Mouse (Mus musculus): ENCODE data around the gene Ovol2.
"Not testable (repeated sequence)": the region's sequence is repeated elsewhere in the genome, so short reads cannot be mapped to it uniquely, and the experiment has no call there.

Gene Ovol2

GRCm38 (mm10) chr2:144331401-144332302 is at the start of gene Ovol2:
TSS of gene Ovol2 (minus strand) at chr2:144332146.
- DNase-seq (ENCODE audit: extremely low spot score), result peak; percentile 42

DNA sequence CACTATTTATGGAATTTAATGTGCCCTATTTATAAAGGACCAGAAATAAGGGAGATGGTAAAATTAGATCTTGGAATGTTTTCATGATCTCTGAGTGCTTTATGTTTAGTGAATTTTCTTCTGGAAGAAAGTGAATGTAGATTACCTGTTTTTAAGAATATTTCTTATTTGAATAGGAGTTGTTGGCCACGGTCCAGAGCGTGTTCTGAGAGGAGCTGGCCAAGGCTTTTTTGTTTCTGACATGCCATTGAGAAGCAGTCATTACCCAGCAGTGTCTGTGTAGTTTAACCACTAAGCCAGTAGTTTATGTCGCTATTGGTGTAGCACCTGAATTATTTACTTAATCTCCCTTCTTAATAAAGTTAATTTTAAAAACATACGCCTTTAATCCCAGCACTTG is 49.8 kb upstream of the Ovol2 start:
- no peak for DNase-seq (ENCODE audit: extremely low spot score)

GRCm38 (mm10) chr2:144381293-144381692 is 49.3 kb upstream of the Ovol2 start:
- DNase-seq (ENCODE audit: extremely low spot score), result no peak

GRCm38 (mm10) chr2:144375063-144375703 is 43.2 kb upstream of the Ovol2 start:
- no peak for DNase-seq (ENCODE audit: extremely low spot score)

- DNase-seq (ENCODE audit: extremely low spot score), result no peak
Observed at GRCm38 (mm10) chr2:144373063-144373462, 41.1 kb upstream of the Ovol2 start.

DNA sequence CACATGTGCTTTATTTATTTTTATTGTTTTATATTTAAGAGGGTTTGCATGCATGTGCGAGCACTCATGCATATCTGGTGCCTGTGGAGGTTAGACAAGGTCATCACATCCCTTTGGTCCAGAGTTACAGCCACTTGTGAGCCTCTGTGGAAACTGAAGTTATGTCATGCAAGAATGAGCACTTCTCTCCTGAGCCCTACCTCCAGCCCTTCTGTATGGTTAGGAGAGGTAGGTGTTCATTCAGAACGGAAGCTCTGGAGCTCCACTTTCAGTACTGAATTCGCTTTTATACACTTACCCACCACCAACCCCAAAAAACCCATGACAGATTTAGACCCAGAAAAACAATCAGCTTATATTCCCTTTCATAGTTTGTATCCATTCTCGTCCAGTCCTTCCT is 39.6 kb upstream of the Ovol2 start:
- no peak for DNase-seq (ENCODE audit: extremely low spot score)

DNA sequence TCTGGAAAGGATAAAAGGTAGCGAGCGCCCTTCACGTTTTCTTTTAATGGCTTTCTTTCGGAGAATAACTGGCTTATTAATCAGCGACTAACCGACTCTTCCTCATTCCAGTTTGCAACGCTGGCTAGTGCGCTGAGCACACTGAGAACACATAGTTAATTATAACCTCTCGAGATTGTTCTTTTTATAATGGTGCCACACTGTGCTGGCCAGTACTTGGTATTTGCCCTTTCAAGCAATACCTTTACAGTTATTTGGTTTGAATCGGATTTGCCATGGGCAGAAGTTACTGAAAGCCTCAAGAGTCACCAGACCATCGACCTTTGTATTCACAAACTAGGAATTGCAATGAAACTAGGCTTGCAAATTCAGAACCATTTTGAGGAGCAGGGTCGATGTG is 37.6 kb upstream of the Ovol2 start:
- DNase-seq (ENCODE audit: extremely low spot score), result peak; percentile 33

GRCm38 (mm10) chr2:144369020-144369421 is 37.1 kb upstream of the Ovol2 start:
- DNase-seq (ENCODE audit: extremely low spot score), result no peak

DNA sequence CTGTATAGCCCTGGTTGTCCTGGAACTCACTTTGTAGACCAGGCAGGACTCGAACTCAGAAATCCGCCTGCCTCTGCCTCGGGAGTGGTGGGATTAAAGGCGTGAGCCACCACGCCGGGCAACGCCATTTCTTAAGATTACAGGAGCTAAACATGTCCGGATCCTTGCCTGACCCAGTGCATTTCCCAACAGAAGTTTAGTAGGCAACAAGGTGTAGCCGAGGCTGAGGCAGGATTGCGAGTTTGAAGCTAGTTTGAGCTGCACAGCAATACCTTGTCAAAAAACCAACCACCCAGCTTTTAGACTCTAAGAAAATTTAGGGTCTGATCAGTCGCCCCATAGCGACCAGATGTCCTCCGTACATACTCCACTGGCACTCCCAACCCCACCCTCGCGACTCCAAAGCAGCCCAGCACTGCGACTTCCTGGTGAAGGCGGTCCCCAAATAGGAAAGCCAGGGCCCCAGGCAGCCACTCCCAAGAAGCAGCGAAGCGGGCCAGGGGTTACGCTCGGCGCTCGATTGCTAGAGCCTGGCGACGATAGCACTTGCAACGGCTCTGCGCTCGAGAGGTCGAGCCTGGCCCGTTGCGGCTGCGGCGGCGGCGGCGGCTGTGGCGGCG is 36.6 kb upstream of the Ovol2 start, which contains the start of the genes Kat14 and Pet117:
Gene Kat14, plus strand, starts transcription at position 584 of the 620 bp plus-strand sequence.
Gene Pet117, plus strand, starts transcription at position 597 of the 620 bp plus-strand sequence.
- DNase-seq (ENCODE audit: extremely low spot score), result peak; percentile 96

DNA sequence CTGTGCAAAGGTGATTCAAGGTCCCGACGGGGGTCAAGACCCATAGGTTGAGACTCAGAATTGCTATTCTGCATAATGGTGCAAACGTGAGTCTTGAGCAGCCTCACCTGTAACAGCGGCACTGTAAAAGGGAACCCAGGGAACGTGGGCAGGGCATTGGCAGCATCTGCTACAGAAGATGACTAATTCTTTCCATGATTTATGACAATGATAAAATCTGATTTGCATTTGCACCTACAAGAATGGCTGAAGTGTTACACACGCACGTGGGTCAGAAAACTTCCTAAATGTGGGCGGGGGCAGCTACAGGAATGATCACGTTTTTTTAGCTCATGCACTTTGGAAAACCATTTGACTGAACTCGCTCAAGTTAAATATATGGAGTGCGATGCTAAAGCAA is 20.9 kb upstream of the Ovol2 start:
- DNase-seq (ENCODE audit: extremely low spot score), result no peak

DNA sequence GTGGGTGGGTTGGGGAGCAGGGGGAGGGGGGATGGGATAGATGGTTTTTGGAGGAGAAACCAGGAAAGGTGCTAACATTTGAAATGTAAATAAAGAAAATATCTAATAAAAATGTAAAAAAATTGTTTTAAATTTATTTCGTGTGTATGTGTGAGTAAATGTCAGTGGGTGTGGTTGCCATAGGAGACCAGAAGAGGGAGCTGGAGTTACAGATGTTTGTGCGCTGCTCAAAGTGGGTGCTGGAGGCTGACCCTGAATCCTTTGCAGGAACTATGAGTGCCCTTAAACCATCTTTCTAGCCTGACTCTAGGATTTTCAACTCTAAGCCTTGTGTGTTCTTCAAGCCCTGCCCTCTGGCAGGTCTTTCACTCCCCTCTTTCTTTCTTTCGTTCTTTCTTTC is 16.6 kb upstream of the Ovol2 start:
- DNase-seq (ENCODE audit: extremely low spot score), result no peak

GRCm38 (mm10) chr2:144343158-144343557 is 11.2 kb upstream of the Ovol2 start:
- no peak for DNase-seq (ENCODE audit: extremely low spot score)

DNA sequence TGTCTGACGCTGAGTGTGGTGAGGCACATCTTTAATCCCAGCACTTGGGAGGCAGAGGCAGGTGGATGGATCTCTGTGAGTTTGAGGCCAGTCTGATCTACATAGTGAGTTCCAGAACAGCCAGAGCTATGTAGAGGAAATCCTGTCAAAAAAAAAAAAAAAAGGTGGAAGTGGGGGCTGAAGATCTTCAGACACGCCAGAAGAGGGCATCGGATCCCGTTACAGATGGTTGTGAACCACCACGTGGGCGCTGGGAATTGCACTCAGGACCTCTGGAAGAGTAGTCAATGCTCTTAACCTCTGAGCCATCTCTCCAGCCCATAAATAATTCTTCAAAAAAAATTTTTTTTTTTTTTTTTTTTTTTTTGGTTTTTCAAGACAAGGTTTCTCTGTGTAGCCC is 6.2 kb upstream of the Ovol2 start:
- DNase-seq (ENCODE audit: extremely low spot score), result not testable (repeated sequence)

GRCm38 (mm10) chr2:144337701-144338100 is 5.8 kb upstream of the Ovol2 start:
- DNase-seq (ENCODE audit: extremely low spot score), result no peak

GRCm38 (mm10) chr2:144337230-144337629 is 5.3 kb upstream of the Ovol2 start:
- no peak for DNase-seq (ENCODE audit: extremely low spot score)

DNA sequence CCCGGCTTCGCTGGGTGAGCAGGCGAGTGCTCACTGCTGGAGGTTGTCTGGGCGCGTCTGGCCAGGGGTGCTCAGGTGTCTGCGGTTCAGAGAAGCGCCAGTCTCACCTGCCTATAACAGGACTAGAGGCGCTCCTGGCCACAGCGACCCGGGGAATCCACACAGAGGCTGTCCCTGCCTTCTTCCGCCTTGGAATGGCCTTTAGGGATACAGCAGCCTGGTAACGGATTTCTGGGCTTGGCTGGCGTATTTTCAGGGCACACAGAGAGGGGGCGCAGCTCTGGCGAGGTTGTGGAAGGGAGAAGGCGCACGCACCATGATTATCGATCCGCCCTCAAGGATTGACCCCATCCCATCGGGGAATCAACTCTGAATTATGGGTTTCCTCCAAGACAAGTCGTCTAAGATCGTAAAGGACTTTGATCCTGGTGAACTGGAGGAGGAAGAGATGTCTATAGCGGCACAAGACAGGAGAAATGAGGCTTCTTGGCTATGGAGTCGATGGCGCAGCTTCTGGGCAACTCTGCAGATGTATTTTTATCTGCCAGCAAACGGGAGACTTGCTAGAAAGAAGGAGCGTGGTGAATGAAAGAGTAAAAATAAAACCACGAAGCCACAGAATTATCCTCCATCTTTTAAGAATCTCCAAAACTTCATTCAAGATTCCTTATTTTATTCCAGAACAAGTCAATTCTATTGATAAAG is 1.3 kb upstream of the Ovol2 start:
- DNase-seq (ENCODE audit: extremely low spot score), result peak; percentile 62

DNA sequence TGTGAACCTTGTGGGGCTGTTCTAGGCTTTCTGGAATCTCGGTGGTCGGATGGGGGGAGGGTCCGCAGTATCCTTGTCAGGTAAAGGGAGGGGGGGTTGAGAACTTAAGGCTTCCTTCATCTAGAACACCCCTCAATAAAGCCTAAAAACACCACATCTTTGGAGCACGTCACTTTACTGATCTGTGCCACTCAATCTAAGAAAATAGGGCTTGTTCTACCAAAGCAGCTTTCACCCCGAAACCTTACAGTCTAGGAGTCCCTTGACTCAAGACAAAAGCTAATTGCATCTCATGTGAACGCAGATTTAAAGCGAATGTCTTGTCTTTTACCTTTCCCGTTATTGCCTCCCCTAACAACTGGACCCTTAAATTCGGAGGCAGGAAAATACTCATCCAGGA is 540 bp upstream of the Ovol2 start:
- DNase-seq (ENCODE audit: extremely low spot score), result peak; percentile 15

DNA sequence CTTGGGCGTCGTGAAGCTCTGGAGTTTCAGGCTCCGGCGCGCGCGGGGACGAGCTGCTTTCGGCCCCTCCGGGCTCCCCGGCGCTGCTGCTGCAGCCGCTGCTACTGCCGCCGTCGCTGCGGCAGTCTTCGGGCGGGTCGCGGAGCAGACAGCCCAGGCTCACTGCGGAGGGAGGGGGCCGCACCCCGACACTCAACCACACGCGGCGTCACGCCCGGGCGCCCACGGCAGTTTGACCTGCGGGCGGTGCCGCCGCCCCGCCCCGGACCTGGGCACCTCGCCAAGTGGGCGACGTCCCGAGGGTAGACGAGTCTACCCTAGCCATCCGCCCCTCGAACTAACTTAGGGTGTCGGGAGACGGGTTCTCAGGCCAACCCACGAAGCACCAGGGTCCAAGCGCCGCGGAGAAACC is 980 bp downstream of the Ovol2 start:
- peak; percentile 31 for DNase-seq (ENCODE audit: extremely low spot score)

DNA sequence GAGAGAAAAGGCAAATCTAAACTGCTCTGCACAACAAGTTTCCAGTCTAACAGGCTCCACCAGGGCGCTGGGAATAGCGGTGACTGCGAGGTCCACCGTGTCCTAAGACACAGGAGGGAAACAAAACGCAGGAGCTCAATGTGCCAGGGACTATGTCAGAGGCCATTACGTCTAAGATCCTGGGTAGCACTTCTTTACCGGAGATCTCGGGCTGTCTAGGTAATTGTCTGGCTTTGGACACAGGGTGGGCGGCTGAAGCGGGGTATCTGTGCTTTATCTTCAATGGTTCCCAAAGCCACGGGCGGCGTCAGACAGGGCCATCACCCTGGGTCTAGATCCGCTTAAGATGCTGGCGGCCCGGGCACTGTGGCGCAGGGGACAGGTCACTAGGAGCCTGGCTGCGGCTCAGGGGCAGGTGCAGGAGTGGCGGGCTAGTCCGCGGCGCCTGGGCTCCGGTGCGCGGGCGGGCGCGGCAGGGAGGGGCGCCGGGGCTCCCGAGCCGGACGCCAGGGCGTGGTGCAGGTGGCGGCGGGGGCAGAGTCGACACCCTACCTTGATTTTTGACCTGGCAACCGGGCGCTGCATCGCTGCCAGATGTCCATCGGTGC is 1.5 kb downstream of the Ovol2 start:
- peak; percentile 30 for DNase-seq (ENCODE audit: extremely low spot score)

DNA sequence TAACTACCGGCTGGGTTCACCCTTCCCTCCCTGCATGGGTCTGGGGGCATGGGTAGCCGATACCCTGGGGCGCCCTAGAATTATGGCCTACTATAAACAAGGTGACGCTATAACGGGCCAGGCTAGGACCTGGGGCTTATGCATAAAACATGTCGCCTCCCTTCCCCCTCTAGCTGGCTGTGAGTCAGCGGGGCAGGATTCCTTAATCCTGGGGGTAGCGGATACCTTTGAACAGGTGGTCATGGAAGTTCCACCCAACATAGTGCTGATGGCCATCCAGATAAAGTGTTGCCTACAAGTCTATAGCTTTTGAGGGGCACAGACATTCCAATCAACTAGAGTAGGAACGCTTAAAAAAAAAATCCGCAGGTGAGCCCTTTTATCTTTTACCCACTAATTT is 2.0 kb downstream of the Ovol2 start:
- no peak for DNase-seq (ENCODE audit: extremely low spot score)

DNA sequence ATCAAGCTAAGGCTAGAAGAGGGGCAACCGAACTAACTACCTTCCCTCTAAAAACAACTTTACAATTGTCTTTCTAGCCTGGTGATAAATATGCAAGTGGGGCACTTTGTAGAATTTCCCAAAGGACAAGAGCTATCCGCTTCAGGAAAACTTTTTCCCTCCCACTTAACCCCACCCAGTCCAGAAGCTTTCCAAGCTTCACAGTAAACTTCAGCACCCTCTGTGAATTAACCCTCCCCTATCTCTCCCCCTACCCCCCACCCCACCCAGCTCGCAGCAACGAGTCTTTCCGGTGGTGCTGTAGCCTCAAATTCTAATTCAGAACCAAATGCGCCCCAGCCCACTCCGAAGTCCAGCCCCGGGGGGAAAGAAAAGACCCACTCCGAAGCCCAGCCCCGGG is 2.5 kb downstream of the Ovol2 start:
- no peak for DNase-seq (ENCODE audit: extremely low spot score)
